Mouse (Mus musculus) limb, embryonic 15.5 days (tissue): ENCODE data around the gene Bcl10. TPM values are rescaled to one million over a fixed set of nuclear protein-coding genes. Genes with fewer than 3 reads are reported as not detected.
A peak's percentile ranks its signal among the peaks of the same experiment; 100 is the strongest.
"Not testable (repeated sequence)": the region's sequence is repeated elsewhere in the genome, so short reads cannot be mapped to it uniquely, and the experiment has no call there.

Experiments
- ATAC-seq: fragments of 200-750 bp; cut with Nextera tagmentation; 2 replicates; pipeline ENCODE4 v1.8.0; 2017; ENCODE audit warnings: low read depth, moderate TSS enrichment; ENCODE audit not compliant: insufficient number of reproducible peaks, low FRiP score, low TSS enrichment
- H3K27ac ChIP-seq: fragments of 300-500 bp; sonication (generic); 2 replicates; pipeline ENCODE4 v1.5.1; 2015; ENCODE audit warnings: moderate library complexity, mild to moderate bottlenecking, inconsistent platforms
- H3K27me3 ChIP-seq: fragments of 300-500 bp; sonication (generic); 2 replicates; pipeline ENCODE4 v1.6.1; 2015; ENCODE audit warnings: inconsistent platforms
- H3K36me3 ChIP-seq: fragments of 300-500 bp; sonication (generic); 2 replicates; pipeline ENCODE4 v1.6.1; 2015; ENCODE audit warnings: inconsistent platforms
- H3K4me1 ChIP-seq: fragments of 300-500 bp; sonication (generic); 2 replicates; pipeline ENCODE4 v1.6.1; 2015; ENCODE audit warnings: inconsistent platforms
- H3K4me2 ChIP-seq: fragments of 300-500 bp; sonication (generic); 2 replicates; pipeline ENCODE4 v1.6.1; 2015; ENCODE audit warnings: mild to moderate bottlenecking, inconsistent platforms
- H3K4me3 ChIP-seq: fragments of 300-500 bp; sonication (generic); 2 replicates; pipeline ENCODE4 v1.5.1; 2015; ENCODE audit warnings: mild to moderate bottlenecking, inconsistent platforms
- H3K9ac ChIP-seq: fragments of 300-500 bp; sonication (generic); 2 replicates; pipeline ENCODE4 v1.6.1; 2015; ENCODE audit warnings: inconsistent platforms
- H3K9me3 ChIP-seq: fragments of 300-500 bp; sonication (generic); 2 replicates; pipeline ENCODE4 v1.6.1; 2016; ENCODE audit warnings: inconsistent platforms
- whole genome bisulfite sequencing: fragments of 180-500 bp; shearing (Covaris S2); methylation state at CpG from one replicate; pipeline ENCODE4 v1.1.7; 2015; 5-methylcytosine and 5-hydroxymethylcytosine counted together
- polyA plus RNA-seq: library from polyadenylated mRNA; unstranded; fragments of >200 nt; fragmentation: Nextera tagmentation; extraction: Ambion mirVana; gene quantifications from 2 replicates; pipeline ENCODE4 v1.2.1, GENCODE M21; 2015

Bcl10 gene
- polyA plus RNA-seq, 1 experiment from 2014 or later, result 50.2 TPM

DNA sequence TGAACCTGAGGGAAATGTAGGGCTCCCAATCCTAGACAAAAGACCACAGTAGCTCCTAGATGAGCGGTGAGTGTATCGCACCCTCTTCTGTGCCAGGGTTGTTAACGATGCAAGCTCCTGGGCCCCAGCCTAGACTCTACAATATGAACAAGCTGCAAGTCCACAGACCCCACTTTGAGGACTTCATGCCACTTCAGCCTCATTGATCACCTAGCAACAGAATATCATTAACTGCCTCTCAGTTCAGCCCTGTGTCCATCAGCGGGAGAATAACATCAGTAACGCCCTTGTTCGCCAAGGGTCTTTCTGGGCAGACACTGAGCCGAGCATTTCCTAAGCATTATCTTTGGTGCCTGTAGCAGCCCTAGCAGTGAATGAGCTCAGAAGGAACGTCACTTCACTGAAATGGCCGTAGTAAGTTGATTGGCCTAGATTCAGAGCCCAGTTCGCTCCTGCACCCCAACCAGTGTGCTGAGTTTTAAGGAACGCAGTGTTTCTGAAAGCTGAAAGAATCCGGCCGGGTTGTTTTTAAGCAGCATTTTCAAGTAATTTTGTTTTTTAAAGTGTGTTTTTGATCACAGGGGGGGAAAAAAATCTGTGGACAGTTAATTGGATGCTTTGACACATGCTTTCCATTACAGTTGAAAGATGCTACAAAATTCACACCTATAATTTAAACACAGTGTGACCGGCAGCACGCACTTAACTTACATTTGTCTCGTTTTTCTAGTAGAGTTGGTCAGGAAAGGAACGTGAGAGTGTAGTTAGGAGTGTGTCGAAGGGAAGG is 32.1 kb upstream of the Bcl10 start:
- no peaks in the 10 kb centered on the region for H3K36me3 ChIP-seq
- H3K27ac ChIP-seq, result no peak overlapping the region
- 64% methylated on average over 18 of the region's 18 CpGs for WGBS
- H3K4me1 ChIP-seq, result peaks cover 9% of the 10 kb centered on the region
- no peak overlapping the region for H3K4me3 ChIP-seq
- no peaks in the 10 kb centered on the region for H3K9me3 ChIP-seq
- no peak overlapping the region for H3K9ac ChIP-seq
- no peak for ATAC-seq
- no peaks in the 10 kb centered on the region for H3K27me3 ChIP-seq
- no peak overlapping the region for H3K4me2 ChIP-seq

DNA sequence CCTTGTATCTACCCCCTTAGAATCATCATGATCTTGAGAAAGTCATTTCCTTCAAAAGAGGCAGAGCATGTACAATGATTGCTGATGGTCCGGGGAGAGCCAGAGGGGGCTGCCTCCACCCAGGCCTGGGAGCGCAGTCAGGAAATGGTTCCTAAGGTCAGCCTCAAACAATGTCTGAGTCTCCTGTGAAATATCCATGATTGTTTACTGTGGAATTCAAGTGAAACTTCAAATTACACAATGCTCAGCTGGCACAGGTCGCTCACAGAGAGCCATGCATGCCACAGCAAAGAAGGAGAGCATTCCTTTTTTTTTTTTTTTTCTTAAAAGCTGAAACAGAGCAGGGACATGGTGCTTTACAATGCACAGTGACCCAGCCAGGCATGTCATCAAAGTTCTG is 30.2 kb upstream of the Bcl10 start:
- H3K27me3 ChIP-seq, result no peaks in the 10 kb centered on the region
- WGBS, result 77% methylated on average over 3 of the region's 3 CpGs
- H3K4me2 ChIP-seq, result no peak overlapping the region
- H3K9me3 ChIP-seq, result no peaks in the 10 kb centered on the region
- H3K4me1 ChIP-seq, result no peaks in the 10 kb centered on the region
- no peaks in the 10 kb centered on the region for H3K36me3 ChIP-seq
- no peak overlapping the region for H3K4me3 ChIP-seq
- ATAC-seq, result no peak
- H3K27ac ChIP-seq, result no peak overlapping the region
- H3K9ac ChIP-seq, result no peak overlapping the region

DNA sequence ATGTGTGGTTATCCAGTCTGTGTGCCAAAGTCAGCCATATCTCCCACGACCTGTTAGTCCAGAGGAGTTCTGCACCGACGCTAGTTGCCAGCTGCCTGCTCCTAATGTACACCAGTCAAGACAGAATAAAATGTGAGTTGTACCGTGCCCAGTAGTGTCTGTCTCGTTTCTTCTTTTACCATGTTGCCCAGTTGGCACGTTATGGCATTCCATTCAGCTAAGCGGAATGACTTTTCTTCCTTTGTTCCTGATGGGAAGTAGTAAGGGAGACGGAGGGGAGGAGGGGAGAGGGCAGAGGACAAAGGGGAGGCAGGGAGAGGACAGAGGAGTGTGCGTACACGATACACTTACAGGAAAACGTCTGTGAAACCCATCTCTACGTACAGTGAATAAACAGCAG is 28.5 kb upstream of the Bcl10 start:
- Histone ChIP-seq H3K4me2 (no peak overlapping the region), H3K4me1 (no peaks in the 10 kb centered on the region), H3K9ac (no peak overlapping the region), H3K27me3 (no peaks in the 10 kb centered on the region), H3K4me3 (no peak overlapping the region), H3K27ac (no peak overlapping the region), H3K36me3 (no peaks in the 10 kb centered on the region), H3K9me3 (no peaks in the 10 kb centered on the region)
- no peak for ATAC-seq
- WGBS, result 69% methylated on average over 12 of the region's 12 CpGs

DNA sequence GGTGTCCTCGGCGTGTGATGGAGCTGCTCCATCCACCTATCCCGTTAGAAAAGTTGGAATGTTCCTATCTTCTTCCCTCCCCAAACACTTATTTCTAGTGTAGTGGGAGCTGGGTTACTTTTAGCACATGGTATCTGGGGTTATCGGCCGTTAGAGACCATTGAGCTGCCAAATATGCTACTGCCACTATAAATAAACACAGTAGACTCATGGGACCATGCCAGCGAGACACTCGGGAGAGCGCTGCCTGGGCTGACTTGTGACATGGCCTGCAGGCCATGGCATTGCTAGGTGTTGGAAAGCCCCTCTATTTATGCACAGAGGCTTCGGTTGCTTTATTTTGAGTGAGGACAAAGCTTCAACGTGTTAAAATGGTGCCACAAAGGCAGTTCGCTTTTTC is 24.9 kb upstream of the Bcl10 start:
- no peaks in the 10 kb centered on the region for H3K9me3 ChIP-seq
- H3K4me1 ChIP-seq, result peaks cover 6% of the 10 kb centered on the region
- H3K27me3 ChIP-seq, result no peaks in the 10 kb centered on the region
- WGBS, result 74% methylated on average over 11 of the region's 11 CpGs
- H3K4me2 ChIP-seq, result no peak overlapping the region
- ATAC-seq, result no peak
- H3K36me3 ChIP-seq, result no peaks in the 10 kb centered on the region
- no peak overlapping the region for H3K27ac ChIP-seq
- no peak overlapping the region for H3K4me3 ChIP-seq
- H3K9ac ChIP-seq, result no peak overlapping the region

DNA sequence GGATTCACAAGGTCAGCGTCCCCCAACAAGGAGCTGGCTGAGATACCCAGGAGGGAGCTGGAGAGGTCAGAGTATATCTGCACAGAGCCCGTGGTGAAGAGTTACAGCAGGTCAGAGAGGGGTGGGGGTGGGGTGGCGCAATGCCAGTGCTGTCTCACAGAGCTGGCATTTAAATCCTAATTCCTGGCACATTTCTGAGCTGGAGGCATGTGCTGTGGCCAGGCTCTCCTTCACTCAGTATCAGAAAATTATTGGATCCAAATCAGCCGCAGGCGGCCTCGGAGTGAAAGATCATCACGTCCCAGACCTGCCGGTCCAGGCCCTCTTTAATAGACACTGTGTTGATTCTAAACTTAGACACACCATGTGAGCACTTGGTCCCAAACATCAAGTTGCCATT is 22.8 kb upstream of the Bcl10 start:
- ATAC-seq, result no peak
- Histone ChIP-seq H3K27me3 (no peaks in the 10 kb centered on the region), H3K4me2 (no peak overlapping the region), H3K36me3 (no peaks in the 10 kb centered on the region), H3K27ac (no peak overlapping the region), H3K4me3 (no peak overlapping the region), H3K9me3 (no peaks in the 10 kb centered on the region), H3K9ac (no peak overlapping the region), H3K4me1 (peaks cover 6% of the 10 kb centered on the region)
- 71% methylated on average over 8 of the region's 8 CpGs for WGBS

DNA sequence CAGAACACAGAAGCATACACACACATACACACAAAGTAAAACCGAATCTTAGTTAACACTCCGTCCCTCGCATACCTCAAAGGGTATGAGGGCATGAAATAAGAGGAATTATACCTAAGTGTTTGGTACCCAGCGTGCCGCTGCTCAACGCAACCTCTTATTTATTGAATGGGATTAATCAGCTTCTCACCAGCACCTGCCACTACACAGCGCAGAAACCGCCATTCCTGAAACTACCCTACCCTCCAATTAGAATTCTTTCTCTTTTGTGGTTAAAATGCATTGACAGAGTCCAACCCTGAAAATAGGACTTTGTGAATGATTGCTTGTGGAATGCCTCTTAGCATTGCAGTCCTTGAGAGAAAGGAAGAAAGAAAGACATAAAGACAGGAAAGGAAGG is 19.1 kb upstream of the Bcl10 start:
- ATAC-seq, result no peak
- Histone ChIP-seq H3K36me3 (no peaks in the 10 kb centered on the region), H3K9me3 (no peaks in the 10 kb centered on the region), H3K27ac (no peak overlapping the region), H3K4me1 (peaks cover 6% of the 10 kb centered on the region), H3K27me3 (no peaks in the 10 kb centered on the region), H3K4me3 (no peak overlapping the region), H3K9ac (no peak overlapping the region), H3K4me2 (no peak overlapping the region)
- 85% methylated on average over 8 of the region's 8 CpGs for WGBS

DNA sequence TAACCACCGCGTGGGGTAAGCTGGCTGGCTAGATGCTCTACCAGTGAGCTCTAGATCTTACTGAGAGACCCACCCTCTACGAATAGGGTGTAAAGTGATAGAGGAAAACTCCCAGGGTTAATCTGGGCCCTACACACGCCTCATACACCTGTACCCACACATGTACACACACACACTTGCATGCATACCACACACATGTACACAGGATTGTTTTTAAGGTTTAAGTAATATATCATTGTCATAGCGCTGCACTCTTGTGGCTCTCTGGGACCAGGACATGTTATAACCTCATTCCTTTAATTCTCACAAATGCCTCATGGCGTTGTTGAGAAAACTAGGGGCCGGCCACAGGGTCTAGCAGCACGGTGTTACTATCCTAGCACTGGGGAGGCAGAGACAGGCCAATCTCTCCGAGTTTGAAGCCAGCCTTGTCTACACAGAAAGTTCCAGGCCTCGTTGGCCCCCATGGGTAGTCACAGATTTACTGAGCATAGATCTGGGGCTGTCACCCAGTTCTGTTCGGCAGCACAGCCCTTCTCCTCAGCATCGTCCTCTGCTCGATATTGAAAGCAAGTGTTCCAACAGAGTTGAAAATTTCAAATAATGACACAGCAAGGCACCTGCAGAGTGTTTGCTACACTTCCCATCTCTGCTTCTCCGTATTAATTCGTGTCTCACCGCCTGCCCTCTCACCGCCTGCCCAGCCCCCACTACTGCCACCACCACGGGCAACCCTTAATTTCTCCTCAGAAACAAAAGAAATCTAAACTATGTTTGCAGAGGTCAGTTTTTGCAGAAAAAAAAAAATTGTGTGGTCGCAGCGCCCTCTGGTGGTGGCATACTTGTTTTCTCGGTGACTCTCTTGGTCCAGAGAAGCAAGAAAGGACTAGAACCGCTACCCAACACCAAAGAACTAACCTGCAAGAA is 17.5 kb upstream of the Bcl10 start:
- H3K27me3 ChIP-seq, result no peaks in the 10 kb centered on the region
- ATAC-seq, result no peak
- no peaks in the 10 kb centered on the region for H3K9me3 ChIP-seq
- H3K4me3 ChIP-seq, result no peak overlapping the region
- H3K4me2 ChIP-seq, result peak overlapping the region; percentile 34
- H3K36me3 ChIP-seq, result no peaks in the 10 kb centered on the region
- no peak overlapping the region for H3K27ac ChIP-seq
- WGBS, result 50% methylated on average over 22 of the region's 22 CpGs
- H3K4me1 ChIP-seq, result no peaks in the 10 kb centered on the region
- no peak overlapping the region for H3K9ac ChIP-seq

DNA sequence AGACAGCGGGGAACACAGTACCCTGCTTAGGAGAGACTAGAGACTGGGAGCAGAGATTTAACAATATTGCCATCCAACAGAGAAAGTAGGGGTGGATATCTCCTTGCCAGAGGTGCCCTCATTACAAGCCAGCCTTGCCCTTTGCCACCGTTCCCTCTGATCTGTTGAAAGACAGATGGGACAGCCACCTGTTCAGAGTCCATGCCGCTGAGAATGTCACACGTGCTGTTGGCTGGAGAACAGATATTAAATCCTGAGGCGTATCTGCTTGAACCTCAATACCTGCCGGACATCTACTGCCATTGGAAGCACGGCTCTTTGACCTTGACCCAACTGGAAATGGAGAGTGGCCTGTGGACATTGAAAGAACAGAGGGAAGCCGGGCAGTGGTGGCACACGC is 16.0 kb upstream of the Bcl10 start:
- H3K9ac ChIP-seq, result no peak overlapping the region
- ATAC-seq, result no peak
- H3K4me3 ChIP-seq, result no peak overlapping the region
- H3K27ac ChIP-seq, result no peak overlapping the region
- WGBS, result 93% methylated on average over 9 of the region's 9 CpGs
- H3K4me2 ChIP-seq, result no peak overlapping the region
- no peaks in the 10 kb centered on the region for H3K4me1 ChIP-seq
- no peaks in the 10 kb centered on the region for H3K27me3 ChIP-seq
- no peaks in the 10 kb centered on the region for H3K36me3 ChIP-seq
- no peaks in the 10 kb centered on the region for H3K9me3 ChIP-seq

DNA sequence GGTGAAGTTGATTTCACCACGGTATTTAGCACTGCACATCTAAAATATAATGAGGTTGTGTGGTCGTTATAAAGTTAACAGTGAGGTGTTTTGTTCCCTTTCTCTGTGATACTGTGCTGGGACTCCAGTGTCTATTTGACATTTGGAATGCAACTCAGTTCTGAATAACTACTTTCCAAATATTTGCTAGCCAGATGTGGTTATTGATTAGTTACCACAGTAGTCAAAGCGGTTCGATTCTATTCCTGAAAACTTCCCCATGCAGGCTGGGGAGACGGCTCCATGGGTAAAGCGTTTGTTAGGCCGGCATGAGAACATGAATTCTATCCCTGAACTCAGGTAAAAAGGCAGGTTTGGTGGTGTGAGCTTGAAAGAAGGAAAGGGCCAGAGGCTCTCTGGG is 10.1 kb upstream of the Bcl10 start:
- H3K4me2 ChIP-seq, result no peak overlapping the region
- H3K4me3 ChIP-seq, result no peak overlapping the region
- H3K9ac ChIP-seq, result no peak overlapping the region
- 74% methylated on average over 7 of the region's 7 CpGs for WGBS
- H3K4me1 ChIP-seq, result no peaks in the 10 kb centered on the region
- H3K27me3 ChIP-seq, result no peaks in the 10 kb centered on the region
- H3K9me3 ChIP-seq, result no peaks in the 10 kb centered on the region
- H3K27ac ChIP-seq, result no peak overlapping the region
- no peaks in the 10 kb centered on the region for H3K36me3 ChIP-seq
- ATAC-seq, result no peak

DNA sequence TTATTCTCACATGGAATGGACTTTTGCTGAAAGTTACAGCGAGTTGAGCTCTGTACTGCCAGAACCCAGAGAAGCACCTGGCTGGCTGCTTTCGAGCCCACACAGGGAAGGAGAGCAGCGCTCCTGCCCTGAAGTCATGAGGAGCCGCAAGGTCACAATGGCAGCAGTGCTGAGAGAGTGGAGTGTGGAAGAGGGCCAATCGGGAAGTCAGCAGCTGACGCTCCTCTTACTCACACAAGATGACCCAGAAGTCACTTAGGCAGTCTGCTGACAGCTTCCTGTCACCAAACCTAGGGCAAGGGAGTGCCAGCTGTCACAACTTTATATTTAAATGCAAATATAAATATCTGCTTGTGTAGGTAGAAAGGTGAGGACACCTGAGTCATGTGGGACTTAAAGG is 9.3 kb upstream of the Bcl10 start:
- Histone ChIP-seq H3K4me1 (no peaks in the 10 kb centered on the region), H3K27me3 (no peaks in the 10 kb centered on the region), H3K9me3 (0 out of 2 replicates have a peak, but pooled peaks cover 2% of the 10 kb centered on the region), H3K4me2 (no peak overlapping the region), H3K9ac (no peak overlapping the region), H3K4me3 (no peak overlapping the region), H3K27ac (no peak overlapping the region), H3K36me3 (no peaks in the 10 kb centered on the region)
- ATAC-seq, result no peak
- WGBS, result 74% methylated on average over 6 of the region's 6 CpGs

DNA sequence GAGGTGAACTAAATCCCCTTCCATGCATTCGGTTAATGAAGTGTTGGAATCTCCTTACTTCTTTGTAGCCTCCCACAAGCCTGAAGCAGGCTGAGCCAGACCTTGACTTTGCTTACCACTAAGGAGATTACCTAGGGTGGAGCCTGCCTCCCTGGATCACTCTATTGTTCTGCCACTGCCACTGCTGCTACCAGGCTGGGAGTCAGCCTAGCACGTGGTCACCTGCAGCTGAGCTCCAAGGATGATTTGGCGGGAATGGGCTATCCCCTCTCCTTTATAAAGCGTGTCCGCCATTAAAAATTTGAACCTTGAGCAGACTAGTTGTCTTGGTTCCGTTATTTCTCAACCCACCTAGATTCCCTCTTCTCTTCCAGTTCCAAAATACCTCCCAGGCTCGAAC is 8.7 kb upstream of the Bcl10 start:
- H3K36me3 ChIP-seq, H3K27me3 ChIP-seq, H3K4me2 ChIP-seq, H3K4me3 ChIP-seq, H3K27ac ChIP-seq, ATAC-seq, H3K9ac ChIP-seq, H3K4me1 ChIP-seq, H3K9me3 ChIP-seq: not testable (repeated sequence)
- 77% methylated on average over 7 of the region's 7 CpGs for WGBS

DNA sequence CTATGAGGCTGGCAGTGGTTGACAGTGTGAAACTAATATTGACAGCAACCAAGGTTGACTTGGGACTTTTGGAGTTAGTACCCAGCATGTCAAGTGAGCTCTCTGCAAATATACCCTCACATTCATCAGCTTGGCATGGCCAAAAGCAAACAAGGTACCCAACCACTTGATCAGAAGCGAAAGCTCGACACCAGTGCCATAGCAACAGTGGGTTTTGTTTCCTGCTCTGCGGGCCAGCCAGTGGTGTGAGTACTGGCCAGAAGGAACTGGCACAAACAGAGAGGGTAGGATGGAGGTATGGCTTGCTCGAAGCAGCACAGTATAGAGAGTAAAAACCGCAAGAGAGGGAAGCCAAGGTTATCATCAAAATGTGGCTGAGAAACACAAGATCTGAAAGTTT is 6.2 kb upstream of the Bcl10 start:
- Histone ChIP-seq H3K9ac (no peak overlapping the region), H3K4me1 (no peaks in the 10 kb centered on the region), H3K4me2 (no peak overlapping the region), H3K36me3 (no peaks in the 10 kb centered on the region), H3K27ac (no peak overlapping the region), H3K27me3 (no peaks in the 10 kb centered on the region), H3K9me3 (0 out of 2 replicates have a peak, but pooled peaks cover 10% of the 10 kb centered on the region), H3K4me3 (no peak overlapping the region)
- WGBS, result 88% methylated on average over 5 of the region's 5 CpGs
- ATAC-seq, result no peak
